Mouse (Mus musculus) urinary bladder, postnatal 36 days (tissue): ENCODE measurements around the gene Slc35d1.
"Not testable (repeated sequence)": the region's sequence is repeated elsewhere in the genome, so short reads cannot be mapped to it uniquely, and the experiment has no call there.

Experiments used
- DNase-seq, 2 experiments: peaks; one replicate each; pipeline ENCODE4 v3.0.0; 2022; ENCODE audit warnings: low spot score in 2 of 2, mixed read lengths in 1 of 2

Gene Slc35d1

DNA sequence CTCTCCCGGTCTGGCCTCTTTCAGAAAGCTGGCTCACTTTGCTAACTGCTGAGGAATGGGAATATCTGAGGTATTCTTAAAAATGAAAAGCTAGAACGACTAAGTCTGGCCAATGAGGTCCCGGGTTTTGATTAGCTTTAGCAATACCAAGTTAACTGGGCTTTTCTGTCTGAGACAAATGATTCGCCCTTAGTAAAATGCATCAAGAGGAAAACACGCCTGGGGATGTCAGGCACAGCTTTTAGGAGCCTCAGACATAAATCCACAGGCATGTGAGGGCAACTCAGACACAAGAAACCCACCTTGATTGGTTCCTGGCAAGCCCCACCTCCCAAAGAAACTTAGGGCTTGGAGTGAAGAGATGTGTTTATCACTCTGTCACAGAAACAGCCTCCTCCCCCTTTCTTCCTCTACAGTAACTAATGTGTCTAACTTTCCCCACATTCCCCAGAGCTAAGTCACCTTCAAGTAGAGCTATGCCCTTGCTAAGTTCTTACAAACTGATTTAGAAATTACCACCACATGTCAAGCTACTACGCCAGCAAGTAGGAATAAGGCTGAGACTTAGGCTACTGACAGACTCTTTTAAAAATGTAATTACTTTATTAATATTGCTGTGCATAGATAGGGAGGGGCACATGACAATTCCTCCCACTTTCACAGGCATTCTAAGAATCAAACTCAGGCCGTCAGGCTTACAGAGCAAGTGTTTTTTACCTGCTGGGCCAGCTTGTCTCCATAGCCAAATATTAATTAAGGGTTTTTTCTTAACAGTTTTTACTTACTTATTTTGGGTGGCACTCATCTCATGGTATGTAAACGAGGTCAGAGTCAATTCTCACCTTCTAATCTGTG, 26.0 kb downstream of the Slc35d1 start:
- DNase-seq, result no peak

GRCm38 (mm10) chr4:103180300-103180888, 34.6 kb downstream of the Slc35d1 start:
- no peak for DNase-seq

DNA sequence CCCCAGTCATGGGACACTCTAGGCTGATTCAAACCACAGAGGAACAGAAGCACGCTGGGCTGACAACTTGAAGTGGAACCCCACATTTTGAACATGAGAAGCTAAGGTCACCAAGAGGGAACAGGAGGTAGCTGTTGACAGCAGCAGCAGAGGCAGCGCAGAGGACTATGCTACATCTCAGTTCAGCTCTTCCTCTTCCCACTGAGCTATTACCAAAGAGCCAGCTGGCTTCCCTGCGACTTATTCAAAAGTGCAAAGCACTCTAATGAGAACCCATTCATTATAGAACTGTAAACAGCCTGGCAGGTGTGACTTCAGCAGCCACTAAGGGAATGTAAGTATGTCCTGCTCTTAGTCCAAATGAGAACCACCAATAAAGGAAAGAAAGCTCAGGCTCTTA, 35.4 kb downstream of the Slc35d1 start:
- no peak for DNase-seq

GRCm38 (mm10) chr4:103178635-103179318, 36.2 kb downstream of the Slc35d1 start:
- no peak for DNase-seq

DNA sequence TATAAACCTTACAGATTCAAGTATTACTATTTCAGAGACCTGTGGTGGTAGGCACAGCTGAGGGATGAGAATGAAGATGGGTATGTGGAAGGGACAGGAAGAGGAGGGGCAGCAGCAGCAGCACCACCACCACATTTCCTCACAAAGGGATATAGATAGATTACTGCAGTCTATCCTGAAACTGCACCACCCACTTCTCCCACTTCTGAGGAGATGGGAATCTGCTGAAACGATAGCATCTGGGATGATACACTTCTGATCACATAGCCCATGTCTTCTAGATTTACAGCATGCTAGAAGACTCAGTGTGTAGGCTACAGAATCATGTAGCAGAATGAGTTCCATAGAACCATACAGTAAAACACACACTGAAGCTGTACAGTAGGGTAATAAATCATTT, 37.3 kb downstream of the Slc35d1 start:
- no peak for DNase-seq

DNA sequence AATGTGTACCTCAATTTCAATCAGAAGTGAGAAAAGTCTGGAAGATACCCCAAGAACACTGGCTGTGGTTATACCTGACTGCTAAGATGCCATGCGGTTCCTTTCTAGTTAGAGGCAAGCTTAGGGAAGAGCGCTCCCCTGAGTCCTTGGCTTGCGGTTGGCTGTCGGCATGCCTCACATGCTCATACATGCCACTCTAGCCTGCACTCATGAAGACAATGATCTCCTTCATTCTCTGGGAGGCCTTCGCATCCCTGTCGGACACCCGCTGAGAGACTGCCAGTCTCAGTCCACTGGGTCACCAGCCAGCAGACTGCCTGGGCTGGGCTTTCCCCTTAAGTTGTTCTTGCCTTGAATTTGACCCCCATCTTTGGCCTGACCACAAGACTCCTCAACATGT, 41.0 kb downstream of the Slc35d1 start:
- no peak for DNase-seq

- no peak for DNase-seq
Measured at GRCm38 (mm10) chr4:103173507-103173906, 41.5 kb downstream of the Slc35d1 start.

DNA sequence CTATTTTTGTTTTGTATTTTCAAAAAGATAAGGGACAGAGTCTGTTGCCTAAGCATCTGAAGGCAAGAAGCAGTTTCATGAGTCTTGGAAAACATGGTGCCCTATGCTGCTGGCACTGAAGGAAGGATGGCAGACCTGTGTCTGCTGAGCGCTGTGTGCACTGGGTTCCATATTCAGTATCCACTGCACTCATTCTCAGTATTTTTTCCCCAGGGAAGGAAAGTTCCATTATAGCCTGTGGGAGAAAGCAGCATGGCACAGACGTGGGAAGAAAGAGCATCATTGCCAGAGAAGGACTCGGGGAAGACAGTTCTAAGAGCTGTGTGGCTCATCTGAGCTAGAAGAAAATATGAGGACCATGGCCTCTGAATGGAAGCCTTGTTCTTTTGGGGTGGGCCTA, 43.7 kb downstream of the Slc35d1 start:
- no peak for DNase-seq

DNA sequence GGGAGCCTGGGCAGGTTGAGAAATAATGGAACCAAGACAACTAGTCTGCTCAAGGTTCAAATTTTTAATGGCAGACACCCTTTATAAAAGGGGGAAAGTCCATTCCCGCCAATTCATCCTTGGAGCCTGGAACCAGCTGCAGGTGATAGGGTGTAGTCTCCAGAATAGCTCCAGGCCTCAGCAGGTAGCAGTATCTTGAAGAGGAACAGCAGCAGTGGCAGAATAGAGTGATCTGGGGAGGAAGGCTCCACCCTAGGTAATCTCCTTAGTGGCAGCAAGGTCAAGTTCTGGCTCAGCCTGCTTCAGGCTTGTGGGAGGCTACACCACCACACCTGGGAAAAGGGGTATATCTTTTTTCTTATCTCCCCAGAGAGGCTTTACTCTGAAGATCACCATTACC, 48.8 kb downstream of the Slc35d1 start:
- not testable (repeated sequence) for DNase-seq

GRCm38 (mm10) chr4:103158781-103159180, 56.2 kb downstream of the Slc35d1 start:
- no peak for DNase-seq

DNA sequence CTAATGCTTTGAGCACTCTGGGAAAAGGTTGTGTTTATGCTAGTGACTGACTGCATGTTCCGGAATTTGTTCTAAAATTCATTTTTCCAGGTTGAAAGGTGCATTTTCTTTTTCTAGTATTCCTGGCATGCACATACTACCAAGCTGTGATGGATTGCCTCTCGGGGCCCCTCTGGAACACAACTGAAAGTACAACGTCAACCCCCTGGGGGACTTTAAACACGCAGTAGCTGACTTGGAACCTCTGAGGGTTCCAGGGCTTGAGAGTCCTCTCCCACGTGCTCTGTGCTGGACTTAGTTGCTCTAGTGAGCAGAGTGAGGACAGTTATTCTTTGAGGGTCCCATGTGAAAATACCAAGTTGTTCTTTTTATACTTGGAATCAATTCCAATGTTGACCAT, 63.0 kb downstream of the Slc35d1 start:
- DNase-seq, result no peak

GRCm38 (mm10) chr4:103146339-103146738, 68.6 kb downstream of the Slc35d1 start:
- peak; percentile 66 to 72 for DNase-seq

DNA sequence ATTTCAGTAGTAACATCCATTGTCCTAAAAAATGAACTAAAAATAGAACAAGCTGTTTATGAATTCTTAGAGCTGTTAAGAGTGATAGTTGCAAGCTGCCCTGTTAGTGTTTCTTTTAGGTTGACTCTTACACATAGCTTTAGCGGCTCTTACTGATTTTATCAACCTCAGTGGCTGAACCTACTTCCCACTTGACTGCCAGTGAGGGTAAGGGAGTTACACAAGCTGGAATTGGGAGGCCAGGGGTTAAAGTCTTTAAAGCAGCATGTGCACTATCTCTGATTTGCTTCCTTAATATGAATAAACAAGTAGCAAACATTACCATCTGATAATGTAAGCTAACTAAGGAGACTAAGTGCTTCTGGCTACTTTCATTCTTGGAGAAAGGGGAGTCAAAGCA, 78.0 kb downstream of the Slc35d1 start:
- DNase-seq, result no peak

GRCm38 (mm10) chr4:103126533-103126932, 88.4 kb downstream of the Slc35d1 start:
- DNase-seq, result no peak

DNA sequence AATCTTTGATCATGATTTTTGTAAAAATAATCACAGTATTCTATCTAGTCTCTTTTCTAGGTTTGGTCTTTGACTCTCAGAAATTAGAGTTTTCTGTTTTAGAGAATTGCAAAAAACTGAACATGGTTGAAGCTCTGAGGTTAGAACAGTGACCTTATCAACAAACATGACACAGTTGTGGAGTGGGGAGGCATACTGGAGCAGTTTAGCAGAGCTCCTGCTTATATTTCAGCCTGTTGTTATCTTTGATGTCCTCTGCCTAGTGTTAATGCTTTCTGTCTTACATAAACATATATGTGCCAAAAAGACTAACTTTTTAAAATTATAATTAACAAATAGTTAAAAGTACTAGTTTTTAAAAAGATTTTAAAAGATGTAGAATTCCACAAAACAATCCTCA, 91.4 kb downstream of the Slc35d1 start:
- no peak for DNase-seq

- DNase-seq, result no peak
Measured at GRCm38 (mm10) chr4:103123086-103123485, 91.9 kb downstream of the Slc35d1 start.

DNA sequence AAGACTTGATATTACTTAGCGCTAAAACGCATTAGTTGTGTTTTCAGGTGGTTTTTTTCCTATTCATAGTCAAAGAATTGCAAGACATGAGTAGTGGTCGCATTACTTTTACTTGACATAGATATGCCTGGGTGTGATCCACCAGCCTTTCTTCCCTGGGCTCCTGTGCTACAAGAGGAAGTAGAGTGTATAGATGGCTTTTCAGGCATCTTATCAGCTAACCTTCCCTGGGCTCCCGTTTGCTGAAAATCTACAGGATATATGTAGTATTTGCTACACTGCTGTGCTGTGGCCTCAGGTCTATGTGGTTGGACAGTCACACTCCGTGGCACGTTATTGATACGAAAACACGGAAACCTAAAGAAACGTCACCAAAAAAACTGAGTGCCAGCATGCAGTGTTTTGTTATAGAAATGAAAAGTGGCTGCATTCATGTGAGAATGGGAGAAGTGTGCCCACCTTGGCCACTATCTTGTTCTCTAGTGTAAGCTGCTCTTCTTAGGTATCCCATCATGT, 94.0 kb downstream of the Slc35d1 start:
- no peak for DNase-seq
